Mouse (Mus musculus): ENCODE data around the gene Ubxn7. TPM values are rescaled to one million over a fixed set of nuclear protein-coding genes. Genes with fewer than 3 reads are reported as not detected.
A peak's percentile ranks its signal among the peaks of the same experiment; 100 is the strongest.

Gene Ubxn7
- polyA plus RNA-seq, 1 experiment from 2014 or later = 10.9 TPM

GRCm38 (mm10) chr16:32386826-32387225 is 54.8 kb downstream of the Ubxn7 start:
- WGBS (ENCODE audit: insufficient replicate concordance) = 89% methylated on average over 3 of the region's 3 CpGs
- Histone ChIP-seq H3K4me3 (no peak overlapping the region), H3K9me3 (replicated peaks) (no peaks in the 10 kb centered on the region), H3K36me3 (peaks cover 64% of the 10 kb centered on the region), H3K27ac (no peak overlapping the region), H3K4me1 (peaks cover 23% of the 10 kb centered on the region), H3K4me2 (no peak overlapping the region), H3K27me3 (replicated peaks) (no peaks in the 10 kb centered on the region), H3K9ac (no peak overlapping the region)
- no peak for ATAC-seq

- Histone ChIP-seq H3K27ac (peak overlapping the region; percentile 56; the same call in 1 of the 2 replicates), H3K9ac (0 out of 2 replicates have a peak overlapping the region, but pooled peaks have one; percentile 35), H3K4me2 (no peak overlapping the region), H3K4me3 (no peak overlapping the region), H3K27me3 (replicated peaks) (no peaks in the 10 kb centered on the region), H3K9me3 (replicated peaks) (no peaks in the 10 kb centered on the region), H3K4me1 (peaks cover 23% of the 10 kb centered on the region), H3K36me3 (peaks cover 51% of the 10 kb centered on the region)
- no peak; the same call in 1 of the 2 replicates for ATAC-seq
Observed at GRCm38 (mm10) chr16:32389049-32389448, 57.0 kb downstream of the Ubxn7 start.

- Histone ChIP-seq H3K9ac (no peak overlapping the region), H3K9me3 (replicated peaks) (no peaks in the 10 kb centered on the region), H3K4me1 (peaks cover 19% of the 10 kb centered on the region), H3K36me3 (peaks cover 46% of the 10 kb centered on the region), H3K4me2 (no peak overlapping the region), H3K27ac (0 out of 2 replicates have a peak overlapping the region, but pooled peaks have one; percentile 56), H3K27me3 (replicated peaks) (no peaks in the 10 kb centered on the region), H3K4me3 (no peak overlapping the region)
- WGBS (ENCODE audit: insufficient replicate concordance) = 65% methylated on average over 3 of the region's 3 CpGs
- no peak for ATAC-seq
Observed at GRCm38 (mm10) chr16:32389841-32390240, 57.8 kb downstream of the Ubxn7 start.

GRCm38 (mm10) chr16:32390882-32391281 is 58.8 kb downstream of the Ubxn7 start:
- Histone ChIP-seq H3K27me3 (replicated peaks) (no peaks in the 10 kb centered on the region), H3K4me3 (no peak overlapping the region), H3K9ac (no peak overlapping the region), H3K4me2 (no peak overlapping the region), H3K36me3 (peaks cover 36% of the 10 kb centered on the region), H3K4me1 (peaks cover 24% of the 10 kb centered on the region), H3K9me3 (replicated peaks) (no peaks in the 10 kb centered on the region), H3K27ac (no peak overlapping the region)
- no peak for ATAC-seq
- WGBS (ENCODE audit: insufficient replicate concordance) = 81% methylated on average over 3 of the region's 3 CpGs

GRCm38 (mm10) chr16:32395679-32396540 is 63.9 kb downstream of the Ubxn7 start:
- Histone ChIP-seq H3K4me3 (no peak overlapping the region), H3K4me2 (no peak overlapping the region; the same call in 1 of the 2 replicates), H3K4me1 (peaks cover 11% of the 10 kb centered on the region; the same call in 1 of the 2 replicates), H3K27me3 (replicated peaks) (no peaks in the 10 kb centered on the region), H3K9me3 (replicated peaks) (no peaks in the 10 kb centered on the region), H3K9ac (no peak overlapping the region; the same call in 1 of the 2 replicates), H3K27ac (peak overlapping the region; percentile 27; the same call in 1 of the 2 replicates), H3K36me3 (peaks cover 17% of the 10 kb centered on the region)
- no peak for ATAC-seq
- 48% methylated on average over 6 of the region's 6 CpGs for WGBS (ENCODE audit: insufficient replicate concordance)

GRCm38 (mm10) chr16:32396541-32396835 is 64.4 kb downstream of the Ubxn7 start:
- H3K27me3 ChIP-seq (replicated peaks) = no peaks in the 10 kb centered on the region
- no peaks in the 10 kb centered on the region for H3K9me3 ChIP-seq (replicated peaks)
- peaks cover 12% of the 10 kb centered on the region for H3K36me3 ChIP-seq
- H3K4me3 ChIP-seq = no peak overlapping the region
- no peak for ATAC-seq
- peaks cover 11% of the 10 kb centered on the region; the same call in 1 of the 2 replicates for H3K4me1 ChIP-seq
- H3K9ac ChIP-seq = no peak overlapping the region
- WGBS (ENCODE audit: insufficient replicate concordance) = 63% methylated on average over 3 of the region's 3 CpGs
- no peak overlapping the region for H3K4me2 ChIP-seq
- no peak overlapping the region; the same call in 1 of the 2 replicates for H3K27ac ChIP-seq

GRCm38 (mm10) chr16:32398206-32398605 is 66.1 kb downstream of the Ubxn7 start:
- peaks cover 11% of the 10 kb centered on the region; the same call in 1 of the 2 replicates for H3K4me1 ChIP-seq
- WGBS (ENCODE audit: insufficient replicate concordance) = 63% methylated on average over 3 of the region's 3 CpGs
- no peak overlapping the region for H3K4me3 ChIP-seq
- H3K27me3 ChIP-seq (replicated peaks) = no peaks in the 10 kb centered on the region
- H3K9ac ChIP-seq = no peak overlapping the region
- peaks cover 3% of the 10 kb centered on the region for H3K36me3 ChIP-seq
- no peaks in the 10 kb centered on the region for H3K9me3 ChIP-seq (replicated peaks)
- no peak overlapping the region for H3K4me2 ChIP-seq
- H3K27ac ChIP-seq = no peak overlapping the region
- ATAC-seq = no peak

GRCm38 (mm10) chr16:32400267-32400666 is 68.2 kb downstream of the Ubxn7 start, which contains the start of gene Tm4sf19:
Gene Tm4sf19, plus strand, starts transcription at chr16:32400506.
- no peak for ATAC-seq
- Histone ChIP-seq H3K36me3 (no peaks in the 10 kb centered on the region), H3K27me3 (replicated peaks) (no peaks in the 10 kb centered on the region), H3K4me3 (no peak within 1 kb of the TSS), H3K4me2 (no peak within 1 kb of the TSS), H3K9ac (no peak within 1 kb of the TSS), H3K27ac (no peak within 1 kb of the TSS), H3K4me1 (peaks cover 8% of the 10 kb centered on the region; the same call in 1 of the 2 replicates), H3K9me3 (replicated peaks) (no peaks in the 10 kb centered on the region)
- 73% methylated on average over 7 of the region's 7 CpGs for WGBS (ENCODE audit: insufficient replicate concordance)

- H3K4me2 ChIP-seq = no peak overlapping the region
- H3K9ac ChIP-seq = no peak overlapping the region
- H3K4me1 ChIP-seq = no peaks in the 10 kb centered on the region
- H3K36me3 ChIP-seq = no peaks in the 10 kb centered on the region
- WGBS (ENCODE audit: insufficient replicate concordance) = 45% methylated on average over 9 of the region's 9 CpGs
- no peaks in the 10 kb centered on the region for H3K27me3 ChIP-seq (replicated peaks)
- no peaks in the 10 kb centered on the region for H3K9me3 ChIP-seq (replicated peaks)
- no peak overlapping the region for H3K4me3 ChIP-seq
- no peak for ATAC-seq
- H3K27ac ChIP-seq = no peak overlapping the region
Observed at GRCm38 (mm10) chr16:32401335-32401965, 69.4 kb downstream of the Ubxn7 start.

- H3K9ac ChIP-seq = no peak overlapping the region
- H3K4me3 ChIP-seq = no peak overlapping the region
- no peak overlapping the region for H3K4me2 ChIP-seq
- WGBS (ENCODE audit: insufficient replicate concordance) = 75% methylated on average over 3 of the region's 3 CpGs
- no peaks in the 10 kb centered on the region for H3K36me3 ChIP-seq
- H3K4me1 ChIP-seq = no peaks in the 10 kb centered on the region
- no peak overlapping the region for H3K27ac ChIP-seq
- H3K9me3 ChIP-seq (replicated peaks) = no peaks in the 10 kb centered on the region
- no peaks in the 10 kb centered on the region for H3K27me3 ChIP-seq (replicated peaks)
- ATAC-seq = no peak
Observed at GRCm38 (mm10) chr16:32402818-32403217, 70.8 kb downstream of the Ubxn7 start.

- no peak for ATAC-seq
- H3K4me3 ChIP-seq = no peak overlapping the region
- 87% methylated on average over 9 of the region's 9 CpGs for WGBS (ENCODE audit: insufficient replicate concordance)
- no peak overlapping the region for H3K9ac ChIP-seq
- H3K27me3 ChIP-seq (replicated peaks) = no peaks in the 10 kb centered on the region
- no peaks in the 10 kb centered on the region for H3K4me1 ChIP-seq
- no peak overlapping the region for H3K4me2 ChIP-seq
- H3K9me3 ChIP-seq (replicated peaks) = no peaks in the 10 kb centered on the region
- no peak overlapping the region for H3K27ac ChIP-seq
- no peaks in the 10 kb centered on the region for H3K36me3 ChIP-seq
Observed at GRCm38 (mm10) chr16:32405716-32406115, 73.7 kb downstream of the Ubxn7 start.

GRCm38 (mm10) chr16:32406671-32407070 is 74.6 kb downstream of the Ubxn7 start:
- no peaks in the 10 kb centered on the region for H3K36me3 ChIP-seq
- no peak overlapping the region for H3K9ac ChIP-seq
- H3K27me3 ChIP-seq (replicated peaks) = no peaks in the 10 kb centered on the region
- H3K4me1 ChIP-seq = no peaks in the 10 kb centered on the region
- H3K27ac ChIP-seq = no peak overlapping the region
- H3K9me3 ChIP-seq (replicated peaks) = no peaks in the 10 kb centered on the region
- ATAC-seq = no peak
- no peak overlapping the region for H3K4me3 ChIP-seq
- 62% methylated on average over 6 of the region's 6 CpGs for WGBS (ENCODE audit: insufficient replicate concordance)
- no peak overlapping the region for H3K4me2 ChIP-seq
